Comparison of ENCODE assay signal across 17 mouse cellular contexts in genomic region chr8:77445642-77446041, GRCm38 (mm10).
"Had no signal": no experiment of that assay in that cellular context is flagged by ENCODE, and none has a peak within 500 bp of the region (broad histone marks: within the 10 kb centered on the region; RNA-seq: fewer than 3 reads in every experiment).

No protein-coding gene starts in this region.

- H3K9me3 ChIP-seq: liver, embryonic 15.5 days; midbrain, embryonic 10.5 days; stomach, embryonic 15.5 days had no signal

- H3K9ac ChIP-seq: intestine, embryonic 15.5 days; limb, embryonic 13.5 days; liver, embryonic 15.5 days; neural tube, embryonic 12.5 days; stomach, embryonic 15.5 days had no signal

- H3K4me3 ChIP-seq: intestine, embryonic 15.5 days; limb, embryonic 13.5 days; liver, embryonic 15.5 days; midbrain, embryonic 10.5 days; myocyte; neural tube, embryonic 12.5 days; stomach, embryonic 15.5 days had no signal

- H3K27ac ChIP-seq: intestine, embryonic 15.5 days; limb, embryonic 13.5 days; liver, embryonic 15.5 days; midbrain, embryonic 10.5 days; neural tube, embryonic 12.5 days; stomach, embryonic 15.5 days had no signal

- H3K4me1 ChIP-seq: intestine, embryonic 15.5 days; limb, embryonic 13.5 days; neural tube, embryonic 12.5 days; stomach, embryonic 15.5 days had no signal

- ATAC-seq: intestine, embryonic 15.5 days; lung, postnatal 0 days had no signal

- DNase-seq: kidney, postnatal 10 days; kidney, postnatal 4 days; left cerebral cortex, postnatal 4 days; lung, adult 2 months; lung, postnatal 36 days; midbrain, embryonic 14.5 days; right cerebral cortex, postnatal 14 days; thymus, adult 2 months; thymus, postnatal 25 days had no signal

- H3K27me3 ChIP-seq: intestine, embryonic 15.5 days; limb, embryonic 13.5 days; liver, embryonic 15.5 days; neural tube, embryonic 12.5 days; stomach, embryonic 15.5 days had no signal

- H3K4me2 ChIP-seq: intestine, embryonic 15.5 days; limb, embryonic 13.5 days; liver, embryonic 15.5 days; neural tube, embryonic 12.5 days; stomach, embryonic 15.5 days had no signal
